Mouse (Mus musculus) kidney, adult 11 months (tissue): ENCODE data around the gene Stk17b.

Experiments
- DNase-seq: peaks from one replicate; pipeline ENCODE4 v3.0.0; 2022

Gene Stk17b

GRCm38 (mm10) chr1:53784721-53785418 lies at the start of gene Stk17b:
Stk17b (minus strand) TSS chr1:53785224.
- DNase-seq, result peak; percentile 89

GRCm38 (mm10) chr1:53830286-53830685 lies 45.3 kb upstream of the Stk17b start:
- DNase-seq, result no peak

- no peak for DNase-seq
Observed at GRCm38 (mm10) chr1:53829089-53829488, 44.1 kb upstream of the Stk17b start.

- no peak for DNase-seq
Observed at GRCm38 (mm10) chr1:53824446-53825337, 39.7 kb upstream of the Stk17b start.

GRCm38 (mm10) chr1:53823687-53824445 lies 38.8 kb upstream of the Stk17b start:
- peak; percentile 43 for DNase-seq

GRCm38 (mm10) chr1:53821983-53822382 lies 37.0 kb upstream of the Stk17b start:
- DNase-seq, result no peak

GRCm38 (mm10) chr1:53820041-53820632 lies 35.1 kb upstream of the Stk17b start:
- DNase-seq, result no peak

GRCm38 (mm10) chr1:53818072-53818862 lies 33.2 kb upstream of the Stk17b start:
- no peak for DNase-seq

- no peak for DNase-seq
Observed at GRCm38 (mm10) chr1:53816353-53816752, 31.3 kb upstream of the Stk17b start.

- DNase-seq, result no peak
Observed at GRCm38 (mm10) chr1:53814077-53814705, 29.2 kb upstream of the Stk17b start.

GRCm38 (mm10) chr1:53811919-53812318 lies 26.9 kb upstream of the Stk17b start:
- DNase-seq, result no peak

GRCm38 (mm10) chr1:53808229-53808628 lies 23.2 kb upstream of the Stk17b start:
- DNase-seq, result no peak

GRCm38 (mm10) chr1:53797811-53798210 lies 12.8 kb upstream of the Stk17b start:
- DNase-seq, result no peak

- DNase-seq, result no peak
Observed at GRCm38 (mm10) chr1:53797074-53797473, 12.1 kb upstream of the Stk17b start.

- no peak for DNase-seq
Observed at GRCm38 (mm10) chr1:53796271-53796670, 11.2 kb upstream of the Stk17b start.

GRCm38 (mm10) chr1:53795591-53795990 lies 10.6 kb upstream of the Stk17b start:
- no peak for DNase-seq

- DNase-seq, result no peak
Observed at GRCm38 (mm10) chr1:53795081-53795480, 10.1 kb upstream of the Stk17b start.

GRCm38 (mm10) chr1:53794279-53794678 lies 9.3 kb upstream of the Stk17b start:
- DNase-seq, result no peak

GRCm38 (mm10) chr1:53791343-53791742 lies 6.3 kb upstream of the Stk17b start:
- no peak for DNase-seq

GRCm38 (mm10) chr1:53784291-53784720 lies 718 bp downstream of the Stk17b start:
- no peak for DNase-seq

GRCm38 (mm10) chr1:53782956-53783355 lies 2.1 kb downstream of the Stk17b start:
- DNase-seq, result no peak
